Mouse (Mus musculus) lung, postnatal 0 days (tissue): Measurements from ENCODE around the gene Lzts3. TPM values are rescaled to one million over a fixed set of nuclear protein-coding genes. Genes with fewer than 3 reads are reported as not detected.

ENCODE experiments used
- ATAC-seq: fragments of 200-750 bp; cut with Nextera tagmentation; 2 replicates; pipeline ENCODE4 v1.8.0; 2017; ENCODE audit warnings: moderate library complexity
- DNase-seq: peaks from one replicate; pipeline ENCODE4 v3.0.0-alpha.2; 2016; ENCODE audit warnings: low spot score
- H3K27ac ChIP-seq: fragments of 300-500 bp; sonication (generic); 2 replicates; pipeline ENCODE4 v1.5.1; 2014; ENCODE audit warnings: antibody characterized with exemption, mild to moderate bottlenecking, low read length, mixed read lengths
- H3K27me3 ChIP-seq: fragments of 300-500 bp; sonication (generic); replicated peaks from 2 replicates; pipeline ENCODE4 v1.6.1; 2014; ENCODE audit warnings: low read length, mixed read lengths; ENCODE audit not compliant: insufficient read depth
- H3K36me3 ChIP-seq: fragments of 300-500 bp; sonication (generic); 2 replicates; pipeline ENCODE4 v1.6.1; 2014; ENCODE audit warnings: low read length, mixed read lengths; ENCODE audit not compliant: insufficient read depth
- H3K4me1 ChIP-seq: fragments of 300-500 bp; sonication (generic); 2 replicates; pipeline ENCODE4 v1.6.1; 2014; ENCODE audit warnings: antibody characterized with exemption, low read depth, low read length, mixed read lengths; ENCODE audit not compliant: insufficient read depth
- H3K4me2 ChIP-seq: fragments of 300-500 bp; sonication (generic); replicated peaks from 2 replicates; pipeline ENCODE4 v1.6.1; 2014; ENCODE audit warnings: low read depth, mild to moderate bottlenecking, low read length, moderate library complexity, mixed read lengths
- H3K4me3 ChIP-seq: fragments of 300-500 bp; sonication (generic); 2 replicates; pipeline ENCODE4 v1.5.1; 2014; ENCODE audit warnings: low read depth, low read length
- H3K9ac ChIP-seq: fragments of 300-500 bp; sonication (generic); replicated peaks from 2 replicates; pipeline ENCODE4 v1.6.1; 2014; ENCODE audit warnings: low read depth, mild to moderate bottlenecking
- H3K9me3 ChIP-seq: fragments of 300-500 bp; sonication (generic); 2 replicates; pipeline ENCODE4 v1.6.1; 2016; ENCODE audit warnings: low read length, mixed read lengths
- CTCF ChIP-seq: IDR thresholded peaks from 2 replicates; pipeline ENCODE4 v1.5.1; 2016; ENCODE audit warnings: antibody characterized with exemption, mild to moderate bottlenecking
- EP300 ChIP-seq: IDR thresholded peaks from 2 replicates; pipeline ENCODE4 v1.6.1; 2016; ENCODE audit warnings: antibody characterized with exemption, mild to moderate bottlenecking, control low read depth
- WGBS: fragments of 180-500 bp; shearing (Covaris S2); extraction: QIAGEN DNeasy Blood & Tissue Kit; methylation state at CpG from one replicate; pipeline ENCODE4 v1.1.7; 2014; 5-methylcytosine and 5-hydroxymethylcytosine counted together
- polyA plus RNA-seq: library from polyadenylated mRNA; unstranded; fragments of >200 nt; fragmentation: Nextera tagmentation; extraction: Ambion mirVana; gene quantifications from 2 replicates; pipeline ENCODE4 v1.2.1, GENCODE M21; 2015

The Lzts3 gene
- polyA plus RNA-seq, result 0.95 and 1.5 TPM in 2 replicates

DNA sequence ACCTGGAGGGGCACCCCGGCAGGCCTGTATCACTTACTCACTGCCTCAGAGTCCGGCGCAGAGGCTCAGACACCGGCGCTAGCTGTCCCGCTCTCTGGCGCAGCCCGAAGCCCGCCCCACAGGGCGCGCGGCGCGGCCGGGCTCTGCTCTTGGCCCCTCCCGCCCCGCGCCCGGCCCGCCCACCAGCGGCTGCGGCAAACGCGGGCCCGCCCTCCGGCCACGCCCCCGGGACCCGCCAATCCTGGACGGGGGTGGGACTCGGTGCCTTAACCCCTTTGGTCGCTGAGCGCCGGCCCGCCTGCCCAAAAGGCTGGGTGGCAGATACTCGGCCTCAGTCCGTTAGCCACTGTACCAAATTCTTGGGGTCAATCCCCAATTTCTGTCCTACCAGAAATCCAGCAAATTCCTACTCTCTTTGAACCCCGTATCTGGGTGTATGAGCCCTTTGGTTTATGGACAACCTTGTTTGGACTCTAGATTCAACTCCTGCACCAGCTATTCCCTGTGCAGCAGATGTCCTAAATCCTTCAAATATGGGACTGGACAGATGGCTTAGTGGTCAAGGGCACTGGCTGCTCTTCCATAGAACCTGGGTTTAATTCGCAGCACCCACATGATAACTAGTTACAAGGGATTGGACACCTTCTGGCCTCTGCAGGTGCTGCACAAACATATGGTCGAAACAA is at the start of gene Lzts3:
Gene Lzts3, minus strand, starts transcription at position 120 of the 686 bp plus-strand sequence.
- WGBS, result 4% methylated on average over 37 of the region's 40 CpGs
- no peaks in the 10 kb centered on the region for H3K27me3 ChIP-seq
- no peak within 1 kb of the TSS for H3K27ac ChIP-seq
- no peaks in the 10 kb centered on the region for H3K9me3 ChIP-seq
- no peak for TF ChIP-seq EP300
- TF ChIP-seq CTCF, result no peak
- peak within 1 kb of the TSS; percentile 52 for H3K9ac ChIP-seq
- H3K4me1 ChIP-seq, result no peaks in the 10 kb centered on the region
- peak within 1 kb of the TSS; percentile 57 for H3K4me3 ChIP-seq
- peak; percentile 95 for DNase-seq
- H3K4me2 ChIP-seq, result peak within 1 kb of the TSS; percentile 97
- H3K36me3 ChIP-seq, result no peaks in the 10 kb centered on the region
- peak; percentile 99 for ATAC-seq

DNA sequence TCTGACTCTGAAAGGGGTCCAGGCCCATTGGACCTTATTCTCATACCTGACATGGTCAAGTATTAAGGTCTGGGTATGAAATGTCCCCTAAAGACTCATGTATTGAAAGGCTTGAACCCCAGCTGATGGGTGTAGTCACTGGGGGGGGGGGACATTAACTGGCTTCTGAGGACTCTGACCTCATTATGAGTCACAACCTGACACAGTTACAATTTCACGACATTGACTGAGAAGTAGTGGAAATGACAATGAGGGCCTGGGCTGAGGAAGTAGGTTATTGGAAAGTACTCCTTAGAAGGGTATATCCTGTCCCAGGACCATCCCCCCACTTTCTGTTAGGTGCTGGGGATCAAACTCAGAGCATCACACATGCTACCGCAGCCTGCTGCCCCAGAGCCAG is 46.4 kb upstream of the Lzts3 start:
- no peak for ATAC-seq
- WGBS, result 61% methylated on average over 2 of the region's 2 CpGs
- H3K27ac ChIP-seq, result no peak overlapping the region
- no peak for DNase-seq
- no peaks in the 10 kb centered on the region for H3K27me3 ChIP-seq
- H3K4me1 ChIP-seq, result no peaks in the 10 kb centered on the region
- no peaks in the 10 kb centered on the region for H3K9me3 ChIP-seq
- no peak overlapping the region for H3K4me2 ChIP-seq
- no peaks in the 10 kb centered on the region for H3K36me3 ChIP-seq
- H3K4me3 ChIP-seq, result no peak overlapping the region
- TF ChIP-seq CTCF (no peak), EP300 (no peak)
- H3K9ac ChIP-seq, result no peak overlapping the region

DNA sequence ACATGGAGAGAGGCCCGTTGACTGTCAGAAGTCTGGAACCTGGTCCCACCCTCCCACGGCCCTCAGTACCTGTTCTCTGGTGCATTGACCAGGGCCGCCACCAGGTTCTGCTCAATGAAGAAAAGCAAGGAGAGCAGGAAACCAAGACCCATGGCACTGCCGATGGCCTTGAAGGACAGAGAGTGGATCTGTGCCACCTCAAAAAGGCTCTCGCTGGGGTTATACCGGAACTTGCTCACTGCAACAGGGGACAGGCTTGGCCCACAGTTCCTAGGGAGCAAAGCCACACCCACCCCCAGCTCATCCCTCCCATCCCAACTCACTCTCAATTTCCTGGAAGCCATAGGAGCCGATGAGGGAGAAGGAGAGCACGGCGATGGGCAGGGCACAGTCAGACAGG is 42.8 kb upstream of the Lzts3 start:
- WGBS, result 88% methylated on average over 9 of the region's 9 CpGs
- DNase-seq (no peak), ATAC-seq (no peak)
- H3K4me2 ChIP-seq, result no peak overlapping the region
- no peaks in the 10 kb centered on the region for H3K4me1 ChIP-seq
- H3K9me3 ChIP-seq, result no peaks in the 10 kb centered on the region
- no peak overlapping the region for H3K4me3 ChIP-seq
- H3K27me3 ChIP-seq, result no peaks in the 10 kb centered on the region
- H3K27ac ChIP-seq, result no peak overlapping the region
- no peaks in the 10 kb centered on the region; the same call in 1 of the 2 replicates for H3K36me3 ChIP-seq
- TF ChIP-seq EP300 (no peak), CTCF (no peak)
- H3K9ac ChIP-seq, result no peak overlapping the region

DNA sequence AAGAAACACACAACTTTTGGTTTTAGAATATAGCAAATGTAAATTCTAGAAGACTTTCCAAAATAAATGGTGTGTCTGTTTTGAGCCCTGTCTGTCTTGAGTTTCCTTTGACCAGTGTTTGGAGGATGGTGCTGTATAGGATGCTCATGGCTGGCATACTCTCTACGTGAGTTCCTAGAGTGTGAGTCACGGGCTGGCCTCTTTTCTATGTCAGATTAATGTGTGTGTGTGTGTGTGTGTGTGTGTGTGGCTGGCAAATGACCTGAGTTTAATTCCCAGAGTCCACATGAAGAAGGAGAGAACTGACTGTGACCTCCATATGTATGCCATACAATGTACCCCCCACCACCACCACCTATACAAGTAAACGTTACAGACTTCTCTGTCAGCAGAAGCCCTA is 38.9 kb upstream of the Lzts3 start:
- TF ChIP-seq CTCF (no peak), EP300 (no peak)
- Histone ChIP-seq H3K36me3 (peaks cover 14% of the 10 kb centered on the region; the same call in 1 of the 2 replicates), H3K27me3 (no peaks in the 10 kb centered on the region), H3K4me1 (no peaks in the 10 kb centered on the region), H3K4me2 (no peak overlapping the region), H3K4me3 (no peak overlapping the region), H3K9ac (no peak overlapping the region), H3K27ac (no peak overlapping the region), H3K9me3 (no peaks in the 10 kb centered on the region)
- ATAC-seq (no peak), DNase-seq (no peak)
- WGBS, result 80% methylated on average over 3 of the region's 3 CpGs

DNA sequence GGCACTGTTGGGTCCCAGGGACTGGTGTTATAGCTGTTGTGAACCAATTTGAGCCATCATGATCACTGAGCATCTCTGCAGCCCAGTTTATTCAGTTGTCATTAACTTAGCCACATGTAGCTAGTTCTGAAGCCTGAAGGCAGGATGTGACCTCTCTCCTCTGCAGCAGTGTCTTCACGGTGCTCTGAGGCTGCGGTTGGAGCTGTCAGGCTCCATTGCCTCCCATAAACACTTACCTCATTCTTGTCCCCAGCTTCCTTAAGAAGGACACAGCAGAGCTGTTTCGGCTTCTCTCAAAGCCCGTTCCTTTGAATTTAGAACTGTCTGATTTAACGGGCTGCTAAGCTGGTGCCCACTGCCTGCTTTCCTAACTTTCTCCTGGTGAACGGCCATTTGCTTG is 37.3 kb upstream of the Lzts3 start:
- DNase-seq (no peak), ATAC-seq (no peak)
- Histone ChIP-seq H3K9me3 (no peaks in the 10 kb centered on the region), H3K4me3 (no peak overlapping the region), H3K27ac (no peak overlapping the region), H3K36me3 (peaks cover 14% of the 10 kb centered on the region; the same call in 1 of the 2 replicates), H3K4me2 (no peak overlapping the region), H3K4me1 (no peaks in the 10 kb centered on the region), H3K9ac (no peak overlapping the region), H3K27me3 (no peaks in the 10 kb centered on the region)
- WGBS, result 87% methylated on average over 6 of the region's 6 CpGs
- TF ChIP-seq EP300 (no peak), CTCF (no peak)

DNA sequence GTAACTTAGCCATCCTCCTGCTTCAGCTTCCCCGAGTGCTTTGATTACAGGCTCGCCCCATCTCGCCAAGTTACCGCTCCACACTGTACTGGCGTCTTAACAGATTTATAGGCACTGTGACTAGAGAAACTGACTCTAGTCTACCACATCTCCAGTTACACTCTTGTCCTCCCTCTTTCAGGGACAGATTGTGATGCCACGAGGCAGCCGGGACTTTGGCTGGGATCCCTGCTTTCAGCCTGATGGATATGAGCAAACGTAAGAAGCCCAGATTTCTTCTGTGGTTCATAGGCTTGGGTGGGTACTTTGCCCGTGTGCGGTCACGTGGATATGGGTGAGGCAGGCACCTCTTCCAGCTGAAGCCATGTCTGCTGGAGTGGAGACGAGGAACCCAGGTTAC is 36.6 kb upstream of the Lzts3 start:
- H3K27ac ChIP-seq, result no peak overlapping the region
- no peak for TF ChIP-seq CTCF
- no peak for TF ChIP-seq EP300
- H3K9me3 ChIP-seq, result no peaks in the 10 kb centered on the region
- no peak for ATAC-seq
- 94% methylated on average over 12 of the region's 12 CpGs for WGBS
- H3K4me3 ChIP-seq, result no peak overlapping the region
- H3K4me1 ChIP-seq, result no peaks in the 10 kb centered on the region
- no peak overlapping the region for H3K4me2 ChIP-seq
- H3K36me3 ChIP-seq, result peaks cover 18% of the 10 kb centered on the region
- H3K9ac ChIP-seq, result no peak overlapping the region
- DNase-seq, result no peak
- no peaks in the 10 kb centered on the region for H3K27me3 ChIP-seq
